Mouse (Mus musculus) bone marrow, adult 2 months (tissue): ENCODE data around the gene Gnl1.
A peak's percentile ranks its signal among the peaks of the same experiment; 100 is the strongest.

Experiments used
- CTCF ChIP-seq: fragments of 200-500 bp; IDR thresholded peaks from 2 replicates; pipeline ENCODE4 v1.5.1; 2011; ENCODE audit warnings: low read length, control low read depth; ENCODE audit not compliant: control insufficient read depth, insufficient read depth
- POLR2A ChIP-seq: fragments of 200-500 bp; IDR thresholded peaks from 2 replicates; pipeline ENCODE4 v1.6.1; 2011; ENCODE audit warnings: low read depth, mild to moderate bottlenecking, control low read depth, low read length, borderline replicate concordance; ENCODE audit not compliant: control insufficient read depth

- TF ChIP-seq CTCF, result no peak
- TF ChIP-seq POLR2A, result peak; percentile 49
Measured at GRCm38 (mm10) chr17:36020191-36021073, 40.8 kb downstream of the Gnl1 start, which contains the start of gene H2-T24.
